Mouse (Mus musculus): Measurements from ENCODE around the gene Rab40c. TPM values are rescaled to one million over a fixed set of nuclear protein-coding genes. Genes with fewer than 3 reads are reported as not detected.

Rab40c gene
- total and polyA plus RNA-seq, 3 experiments: 3.7 to 23.2 TPM; not detected in 1

GRCm38 (mm10) chr17:25914295-25914694, 5.2 kb downstream of the Rab40c start:
- no peak overlapping the region for H3K4me3 ChIP-seq (ENCODE audit: control insufficient read depth in 1 of 2, insufficient read depth in 1 of 2, low read depth in 2 of 2, low read length in 2 of 2)
- peaks cover 34% of the 10 kb centered on the region for H3K79me2 ChIP-seq (ENCODE audit: control insufficient read depth, insufficient read depth, low read length, poor library complexity)
- no peaks in the 10 kb centered on the region for H3K9me3 ChIP-seq (replicated peaks; ENCODE audit: insufficient read depth, low read length)
- H3K27ac ChIP-seq (ENCODE audit: control insufficient read depth, low read depth, low read length): no peak overlapping the region
- no peak overlapping the region for H3K9ac ChIP-seq (ENCODE audit: control insufficient read depth, low read depth, low read length, poor library complexity, severe bottlenecking)
- H3K36me3 ChIP-seq (ENCODE audit: control insufficient read depth in 1 of 2, insufficient read depth in 2 of 2, low read length in 2 of 2): peaks cover 0 to 22% of the 10 kb centered on the region in 2 experiments; a peak in 2 of 4 replicates
- 0 out of 2 replicates have a peak, but pooled peaks have one; percentile 12 for TF ChIP-seq SIN3A (IDR thresholded peaks at IDR 0.05; ENCODE audit: low read length)
- TF ChIP-seq RCOR1 (IDR thresholded peaks at IDR 0.05; ENCODE audit: low read depth, low read length): no peak
- no peak for TF ChIP-seq HCFC1 (IDR thresholded peaks at IDR 0.05; ENCODE audit: low read depth, low read length)
- no peak for DNase-seq (ENCODE audit: low read depth, low spot score)
- H3K4me1 ChIP-seq (ENCODE audit: control insufficient read depth in 1 of 2, insufficient read depth in 2 of 2, low read length in 2 of 2): peaks cover 4 to 30% of the 10 kb centered on the region in 2 experiments
- H3K27me3 ChIP-seq (ENCODE audit: control insufficient read depth in 1 of 2, insufficient read depth in 2 of 2, low read length in 2 of 2): no peaks in the 10 kb centered on the region

DNA sequence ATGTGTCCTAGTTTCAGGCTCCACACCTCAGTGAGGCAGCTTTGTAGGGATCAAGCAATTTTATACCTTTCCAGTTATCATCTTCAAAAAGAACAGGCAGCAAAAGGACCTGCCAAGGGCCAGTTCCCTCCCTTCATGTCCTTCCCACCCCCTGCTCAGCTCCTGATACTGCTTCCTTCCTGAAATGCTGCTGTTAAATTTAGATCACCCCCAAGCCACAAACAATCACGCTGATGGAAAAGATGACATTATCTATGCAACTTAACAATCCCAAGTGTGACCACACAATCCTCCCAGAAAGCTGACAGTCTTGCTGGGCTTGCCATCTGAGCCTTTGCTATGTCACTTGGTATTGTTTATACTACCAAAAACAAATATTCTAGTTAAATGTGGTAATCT, 5.7 kb downstream of the Rab40c start:
- Histone ChIP-seq H3K9ac (ENCODE audit: control insufficient read depth, low read depth, low read length, poor library complexity, severe bottlenecking) (no peak overlapping the region), H3K36me3 (ENCODE audit: control insufficient read depth in 1 of 2, insufficient read depth in 2 of 2, low read length in 2 of 2) (peaks cover 0 to 22% of the 10 kb centered on the region in 2 experiments; a peak in 2 of 4 replicates), H3K4me3 (ENCODE audit: control insufficient read depth in 1 of 2, insufficient read depth in 1 of 2, low read depth in 2 of 2, low read length in 2 of 2) (no peak overlapping the region), H3K79me2 (ENCODE audit: control insufficient read depth, insufficient read depth, low read length, poor library complexity) (peaks cover 30% of the 10 kb centered on the region), H3K27ac (ENCODE audit: control insufficient read depth, low read depth, low read length) (no peak overlapping the region; the same call in 1 of the 2 replicates), H3K9me3 (replicated peaks; ENCODE audit: insufficient read depth, low read length) (no peaks in the 10 kb centered on the region), H3K4me1 (ENCODE audit: control insufficient read depth in 1 of 2, insufficient read depth in 2 of 2, low read length in 2 of 2) (peaks cover 4 to 30% of the 10 kb centered on the region in 2 experiments), H3K27me3 (ENCODE audit: control insufficient read depth in 1 of 2, insufficient read depth in 2 of 2, low read length in 2 of 2) (no peaks in the 10 kb centered on the region)
- peak; percentile 62 for DNase-seq (ENCODE audit: low read depth, low spot score)
- no peak for TF ChIP-seq ZKSCAN1 (IDR thresholded peaks at IDR 0.05; ENCODE audit: low read depth, low read length)
- no peak for TF ChIP-seq CHD2 (IDR thresholded peaks at IDR 0.05; ENCODE audit: low read length)
- TF ChIP-seq ZNF384 (IDR thresholded peaks at IDR 0.05; ENCODE audit: low read depth, low read length): no peak
- peak; percentile 55; the same call in 1 of the 2 replicates for TF ChIP-seq SIN3A (IDR thresholded peaks at IDR 0.05; ENCODE audit: low read length)
- TF ChIP-seq ZMIZ1 (IDR thresholded peaks at IDR 0.05; ENCODE audit: low read depth, low read length): no peak
- TF ChIP-seq KAT2A (conservative IDR thresholded peaks at IDR 0.05; ENCODE audit: low read depth, low read length): no peak
- no peak for TF ChIP-seq USF2 (IDR thresholded peaks at IDR 0.05; ENCODE audit: borderline replicate concordance in 1 of 2, insufficient read depth in 1 of 2, low read depth in 1 of 2, low read length in 2 of 2)
- no peak for TF ChIP-seq MYB (IDR thresholded peaks at IDR 0.05; ENCODE audit: low read depth, low read length)
- 0 out of 2 replicates have a peak, but pooled peaks have one; percentile 22 for TF ChIP-seq TCF12 (IDR thresholded peaks at IDR 0.05; ENCODE audit: low read depth, low read length)
- no peak for TF ChIP-seq ELF1 (IDR thresholded peaks at IDR 0.05; ENCODE audit: low read depth, low read length)
- no peak for TF ChIP-seq USF1 (IDR thresholded peaks at IDR 0.05; ENCODE audit: low read depth, low read length)
- TF ChIP-seq UBTF (IDR thresholded peaks at IDR 0.05; ENCODE audit: borderline replicate concordance, insufficient read depth, low read depth, low read length): no peak
- no peak for TF ChIP-seq SMC3 (IDR thresholded peaks at IDR 0.05; ENCODE audit: low read depth, low read length)
- no peak for TF ChIP-seq RAD21 (IDR thresholded peaks at IDR 0.05; ENCODE audit: low read depth, low read length)
- TF ChIP-seq NELFE (IDR thresholded peaks at IDR 0.05; ENCODE audit: low read depth, low read length): no peak
- TF ChIP-seq JUND (IDR thresholded peaks at IDR 0.05; ENCODE audit: low read depth, low read length): no peak
- TF ChIP-seq MAX (IDR thresholded peaks at IDR 0.05; ENCODE audit: low read length): no peak
- no peak for TF ChIP-seq POLR2AphosphoS2 (IDR thresholded peaks at IDR 0.05; ENCODE audit: low read length)
- no peak for TF ChIP-seq MAZ (IDR thresholded peaks at IDR 0.05; ENCODE audit: low read depth, low read length)
- no peak for TF ChIP-seq E2F4 (IDR thresholded peaks at IDR 0.05; ENCODE audit: borderline replicate concordance, low read depth, low read length)
- no peak for TF ChIP-seq ZC3H11A (IDR thresholded peaks at IDR 0.05; ENCODE audit: low read depth, low read length)
- TF ChIP-seq MAFK (IDR thresholded peaks at IDR 0.05; ENCODE audit: borderline replicate concordance, low read depth, low read length): no peak; the same call in 1 of the 2 replicates
- TF ChIP-seq POLR2A (IDR thresholded peaks at IDR 0.05; ENCODE audit: control insufficient read depth in 1 of 2, insufficient read depth in 1 of 2, low read depth in 1 of 2, low read length in 2 of 2, poor library complexity in 1 of 2): no peak
- no peak for TF ChIP-seq NRF1 (IDR thresholded peaks at IDR 0.05; ENCODE audit: insufficient read depth, low read depth, low read length, poor library complexity, severe bottlenecking)
- TF ChIP-seq TBP (IDR thresholded peaks at IDR 0.05; ENCODE audit: low read depth, low read length): no peak
- TF ChIP-seq ETS1 (IDR thresholded peaks at IDR 0.05; ENCODE audit: low read depth, low read length): peak; percentile 56; the same call in 1 of the 2 replicates
- TF ChIP-seq EP300 (IDR thresholded peaks at IDR 0.05; ENCODE audit: low read depth in 1 of 2, low read length in 2 of 2): peak in 1 of 2 experiments; percentile 46; a peak in 1 of 4 replicates
- no peak for TF ChIP-seq CHD1 (IDR thresholded peaks at IDR 0.05; ENCODE audit: low read depth, low read length)
- TF ChIP-seq BHLHE40 (IDR thresholded peaks at IDR 0.05; ENCODE audit: borderline replicate concordance, low read depth, low read length): peak; percentile 32; the same call in 1 of the 2 replicates

All from MEL (cell line).